Mouse (Mus musculus) cortical plate, adult 2 months (tissue): ENCODE measurements at regions not wholly inside any gene's neighbourhood (a gene's known extent, or its start where the extent isn't known, plus 50 kb on each side); places are given as distances from the start of the nearest gene placed in this dataset.

Source experiments
- CTCF ChIP-seq: fragments of 200-500 bp; IDR thresholded peaks from 2 replicates; pipeline ENCODE4 v1.5.1; 2011; ENCODE audit warnings: mild to moderate bottlenecking, control low read depth, low read length; ENCODE audit not compliant: insufficient read depth; ENCODE audit errors: extremely low read depth
- POLR2A ChIP-seq: fragments of 200-500 bp; IDR thresholded peaks from 2 replicates; pipeline ENCODE4 v1.6.1; 2011; ENCODE audit warnings: mild to moderate bottlenecking, low read length, control low read depth; ENCODE audit not compliant: insufficient read depth; ENCODE audit errors: extremely low read depth

- TF ChIP-seq POLR2A (no peak), CTCF (no peak)
Observed at GRCm38 (mm10) chr9:93008511-93009302, 466.7 kb downstream of the Plod2 start.
